Mouse (Mus musculus) mouse embryonic stem cell (cell line): ENCODE results near the gene Lyz2.
"Not testable (repeated sequence)": the region's sequence is repeated elsewhere in the genome, so short reads cannot be mapped to it uniquely, and the experiment has no call there.

Experiments
- in situ Hi-C, 2 experiments: fragments of 300-500 bp; cut with MboI; formaldehyde crosslinking; loops; 1 replicate in 1 of 2; 3 replicates in 1 of 2; pipeline ENCODE4 v1.14.3; 2019 to 2020; ENCODE audit warnings: low sequenced_read_pairs in 2 of 2, low pct_unique_long_range_greater_than_20kb in 1 of 2, mixed read lengths in 1 of 2; ENCODE audit not compliant: unreplicated experiment in 1 of 2

The Lyz2 gene

GRCm38 (mm10) chr10:117286366-117286970 is 4.3 kb upstream of the Lyz2 start:
- in situ Hi-C loops: no loop called here

GRCm38 (mm10) chr10:117285584-117285983 is 3.5 kb upstream of the Lyz2 start:
- in situ Hi-C loops: not testable (repeated sequence)

GRCm38 (mm10) chr10:117284578-117285520 is 2.7 kb upstream of the Lyz2 start:
- in situ Hi-C loops: no loop called here

- in situ Hi-C loops: no loop called here
These were observed 1.9 kb upstream of the Lyz2 start for GRCm38 (mm10) chr10:117283871-117284577.

- in situ Hi-C loops: not testable (repeated sequence)
These were observed 1.1 kb upstream of the Lyz2 start for GRCm38 (mm10) chr10:117283196-117283595.

GRCm38 (mm10) chr10:117282551-117282950 is 430 bp upstream of the Lyz2 start:
- in situ Hi-C loops: no loop called here

GRCm38 (mm10) chr10:117281381-117281920 is 670 bp downstream of the Lyz2 start:
- in situ Hi-C loops: no loop called here

GRCm38 (mm10) chr10:117280000-117280399 is 2.1 kb downstream of the Lyz2 start:
- in situ Hi-C loops: no loop called here

- in situ Hi-C loops: not testable (repeated sequence)
These were observed 3.6 kb downstream of the Lyz2 start for GRCm38 (mm10) chr10:117278510-117278909.

- in situ Hi-C loops: not testable (repeated sequence)
These were observed 4.3 kb downstream of the Lyz2 start for GRCm38 (mm10) chr10:117277779-117278178.

- in situ Hi-C loops: no loop called here
These were observed 6.3 kb downstream of the Lyz2 start for GRCm38 (mm10) chr10:117275681-117276369.

- in situ Hi-C loops: not testable (repeated sequence)
These were observed 7.5 kb downstream of the Lyz2 start for GRCm38 (mm10) chr10:117274645-117275044.

GRCm38 (mm10) chr10:117272023-117272422 is 10.1 kb downstream of the Lyz2 start:
- in situ Hi-C loops: no loop called here

- in situ Hi-C loops: no loop called here
These were observed 22.3 kb downstream of the Lyz2 start for GRCm38 (mm10) chr10:117259870-117260269.

GRCm38 (mm10) chr10:117238603-117239002 is 43.5 kb downstream of the Lyz2 start, which contains the start of gene 9530003J23Rik:
TSS of gene 9530003J23Rik (minus strand) at chr10:117238703.
- in situ Hi-C loops: loop anchor here (10.0 to 25.0 kb wide), 2 partner anchors 196 to 199 kb away; no protein-coding TSS in a partner anchor

GRCm38 (mm10) chr10:117235866-117236265 is 46.3 kb downstream of the Lyz2 start:
- in situ Hi-C loops: loop anchor here (10.0 to 25.0 kb wide), 2 partner anchors 199 to 201 kb away; no protein-coding TSS in a partner anchor

- in situ Hi-C loops: loop anchor here (10.0 to 25.0 kb wide), 2 partner anchors 200 to 202 kb away; no protein-coding TSS in a partner anchor
These were observed 47.3 kb downstream of the Lyz2 start for GRCm38 (mm10) chr10:117234825-117235224.

- in situ Hi-C loops: loop anchor here (10.0 to 25.0 kb wide), 2 partner anchors 205 to 207 kb away; no protein-coding TSS in a partner anchor
These were observed 52.3 kb downstream of the Lyz2 start for GRCm38 (mm10) chr10:117229826-117230225.
